Mouse (Mus musculus) monocyte, adult 5-6 weeks (primary cell): ENCODE data around the gene Sirt3. TPM values are rescaled to one million over a fixed set of nuclear protein-coding genes. Genes with fewer than 3 reads are reported as not detected.
A peak's percentile ranks its signal among the peaks of the same experiment; 100 is the strongest.
"Not testable (repeated sequence)": the region's sequence is repeated elsewhere in the genome, so short reads cannot be mapped to it uniquely, and the experiment has no call there.

Source experiments
- ATAC-seq: fragments of 153-309, 156-312 bp; replicated peaks from 2 replicates; pipeline ENCODE4 v1.8.0; 2017; ENCODE audit warnings: mild to moderate bottlenecking; ENCODE audit not compliant: low TSS enrichment, insufficient number of reproducible peaks, severe bottlenecking, poor library complexity, low FRiP score
- total RNA-seq: library from RNA; stranded (forward); fragments of 200-1000, 200-491, 200-594 nt; gene quantifications from 3 replicates; pipeline ENCODE4 v1.2.3, GENCODE M21; 2017

The Sirt3 gene
- total RNA-seq, 1 experiment from 2014 or later = 12.6 TPM

DNA sequence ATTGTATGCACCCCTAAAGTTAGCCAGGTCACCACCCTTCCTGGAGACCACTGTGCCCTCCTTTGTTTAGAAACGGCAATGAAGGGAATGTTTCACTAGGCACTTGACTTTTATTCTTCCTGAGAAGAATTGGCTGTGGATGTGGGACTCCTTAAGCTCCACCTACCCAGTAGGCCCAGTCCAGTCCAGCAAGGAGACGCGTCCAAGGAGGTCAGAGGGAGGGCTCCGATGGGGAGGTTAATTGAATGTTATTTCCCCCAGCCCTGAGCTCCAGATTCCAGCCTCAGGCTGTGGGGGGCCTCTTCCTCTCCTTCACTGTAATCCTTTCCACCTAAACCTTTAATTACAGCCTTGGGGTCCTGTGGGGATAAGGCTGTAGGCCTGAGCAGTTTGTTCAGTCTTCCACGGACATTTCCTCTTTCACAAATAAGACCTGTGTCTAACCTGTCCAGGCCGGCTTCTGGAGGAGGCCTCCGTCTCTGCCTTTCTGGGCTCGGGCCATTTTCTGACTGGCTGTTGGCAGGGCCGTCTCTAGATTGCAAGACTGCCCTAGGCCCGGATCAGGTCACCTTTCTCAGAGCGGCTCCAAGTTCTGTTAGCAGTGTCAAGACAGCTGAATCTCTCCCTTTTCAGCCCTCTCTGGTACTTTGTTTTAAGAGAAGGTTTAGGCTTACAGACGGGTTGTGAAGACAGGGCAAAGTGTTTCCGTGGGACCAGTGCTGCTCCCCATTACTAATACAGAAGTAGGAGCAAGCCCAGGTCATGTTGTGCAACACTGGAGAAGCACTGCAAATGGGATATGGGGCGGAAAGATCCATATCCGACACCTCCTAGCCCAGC lies 20.1 kb upstream of the Sirt3 start:
- no peak for ATAC-seq

DNA sequence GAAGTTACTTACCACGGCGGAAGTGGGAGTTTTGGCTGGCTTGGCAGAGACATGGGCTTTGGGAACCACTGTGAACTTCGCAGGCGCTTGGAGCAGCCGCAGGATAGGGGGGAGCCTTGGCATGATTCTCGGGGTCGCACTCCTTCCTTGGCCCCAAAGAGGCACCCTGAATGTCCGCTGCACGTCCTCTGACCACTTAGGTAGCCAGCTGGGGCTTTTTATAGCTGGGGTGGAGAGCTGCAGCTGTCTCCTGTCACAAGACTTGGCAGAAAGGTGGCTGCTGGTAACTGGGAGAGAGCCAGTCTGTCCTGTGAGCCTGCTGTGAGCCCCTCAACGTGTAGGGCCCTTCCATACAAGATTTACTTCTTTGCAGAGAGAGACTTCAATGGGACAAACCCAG lies 18.1 kb upstream of the Sirt3 start, which contains the start of gene Cox8b:
Gene Cox8b, minus strand, starts transcription at position 227 of the 400 bp plus-strand sequence.
- no peak for ATAC-seq

DNA sequence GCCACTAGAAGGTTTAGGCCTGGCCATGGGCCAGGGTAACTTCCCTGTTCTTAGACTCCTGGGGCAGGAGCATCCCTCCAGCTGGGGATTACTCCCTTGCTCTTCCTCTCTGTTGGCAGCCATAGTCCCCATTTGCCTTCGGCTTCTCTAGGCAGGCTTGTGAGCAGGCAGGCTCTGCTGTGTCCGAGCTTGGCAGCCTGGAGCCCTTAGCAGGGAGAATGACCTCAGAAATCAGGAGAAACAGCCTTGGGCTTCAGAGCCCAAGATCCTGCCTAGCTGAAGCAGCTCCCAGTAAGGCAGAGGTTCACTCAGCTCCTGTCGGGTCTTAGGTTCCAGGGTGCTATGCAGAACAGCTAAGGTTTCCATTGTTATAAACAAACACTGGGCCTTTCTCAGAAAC lies 17.0 kb upstream of the Sirt3 start:
- no peak for ATAC-seq

DNA sequence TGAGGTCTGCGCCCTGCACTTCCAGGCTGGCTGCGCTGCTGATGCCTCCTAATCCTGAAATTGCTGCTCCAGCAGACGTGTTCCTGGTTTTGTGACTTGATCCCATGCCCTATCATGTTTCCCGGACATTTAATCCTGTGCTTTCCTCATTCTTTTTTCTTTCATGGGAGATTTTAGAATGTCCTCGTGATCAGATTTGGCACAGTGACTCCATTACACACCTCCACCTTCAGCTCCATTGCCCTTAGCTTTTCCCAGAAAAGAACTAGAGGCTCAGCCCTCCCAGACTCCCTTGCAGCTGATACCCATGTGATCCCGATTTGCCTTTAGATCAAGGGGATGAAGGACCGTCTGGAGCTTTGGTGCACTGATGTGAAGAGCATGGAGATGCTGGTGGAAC lies 15.8 kb upstream of the Sirt3 start:
- no peak for ATAC-seq

DNA sequence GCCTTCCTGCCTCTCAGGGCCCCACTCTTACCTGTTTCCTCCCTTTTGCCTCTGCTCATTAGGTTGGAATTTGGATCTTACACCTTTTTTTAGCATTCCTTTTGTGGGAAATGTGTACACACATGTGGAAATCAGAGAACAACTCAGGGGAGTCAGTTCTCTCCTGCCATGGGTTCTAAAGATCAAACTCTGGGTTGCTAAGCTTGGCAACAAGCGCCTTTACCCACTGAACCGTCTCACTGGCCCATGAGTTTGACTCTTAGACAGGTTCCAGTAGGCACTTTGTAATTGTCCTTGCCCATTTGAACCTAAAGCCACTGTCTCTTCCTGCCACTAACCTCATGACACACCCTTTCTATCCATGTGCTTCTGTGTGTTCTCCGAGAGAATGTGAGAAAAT lies 12.5 kb upstream of the Sirt3 start:
- ATAC-seq = no peak

DNA sequence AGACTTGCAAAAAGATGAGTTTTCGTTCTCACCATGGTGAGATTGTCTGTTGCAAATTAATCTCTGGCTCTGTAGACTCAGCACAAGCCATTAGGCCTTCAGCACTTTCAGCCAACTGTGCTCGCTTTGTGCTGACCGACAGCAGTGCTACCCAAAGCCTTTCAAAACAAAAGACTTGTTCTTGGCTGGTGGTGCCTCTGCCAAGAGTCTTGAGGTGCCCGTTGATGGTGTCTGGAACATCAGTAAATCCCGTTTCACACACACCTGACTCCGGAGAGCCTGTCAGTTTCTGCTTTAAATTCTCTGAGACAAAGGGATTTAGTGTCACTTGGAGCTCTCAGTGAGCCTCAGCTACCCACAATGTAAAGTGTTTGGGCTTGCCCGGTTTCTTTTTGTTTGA lies 11.9 kb upstream of the Sirt3 start:
- no peak for ATAC-seq

DNA sequence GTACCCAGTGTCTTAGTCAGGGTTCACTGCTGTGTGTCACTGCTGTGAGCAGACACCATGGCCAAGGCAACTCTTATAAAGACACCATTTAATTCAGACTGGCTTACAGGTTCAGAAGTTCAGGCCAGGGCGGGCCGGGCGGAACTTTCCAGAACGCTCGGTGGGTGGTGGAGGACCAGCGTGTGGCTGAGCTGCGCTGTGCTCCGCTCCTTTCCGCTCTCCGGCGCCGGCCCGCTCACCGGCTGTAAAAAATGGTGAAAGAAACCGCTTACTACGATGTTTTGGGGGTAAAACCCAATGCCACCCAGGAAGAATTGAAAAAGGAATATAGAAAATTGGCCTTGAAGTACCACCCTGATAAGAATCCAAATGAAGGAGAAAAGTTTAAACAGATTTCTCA lies 8.5 kb upstream of the Sirt3 start:
- ATAC-seq = not testable (repeated sequence)

DNA sequence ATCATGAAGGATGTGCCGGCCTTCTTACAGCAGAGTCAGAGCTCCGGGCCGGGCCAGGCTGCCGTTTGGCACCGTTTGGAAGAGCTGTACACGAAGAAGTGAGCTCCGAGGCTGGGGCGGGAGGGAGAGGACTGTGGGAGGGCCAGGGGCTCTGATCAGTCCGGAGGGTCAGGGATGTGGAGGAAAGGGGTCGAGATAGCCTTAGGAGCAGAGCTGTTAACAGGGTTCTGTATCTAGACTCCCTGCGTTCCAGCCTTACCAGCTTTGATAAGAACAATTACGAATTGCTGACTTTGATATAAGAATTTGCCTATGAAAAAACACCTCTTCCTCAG lies 327 bp upstream of the Sirt3 start:
- no peak for ATAC-seq

DNA sequence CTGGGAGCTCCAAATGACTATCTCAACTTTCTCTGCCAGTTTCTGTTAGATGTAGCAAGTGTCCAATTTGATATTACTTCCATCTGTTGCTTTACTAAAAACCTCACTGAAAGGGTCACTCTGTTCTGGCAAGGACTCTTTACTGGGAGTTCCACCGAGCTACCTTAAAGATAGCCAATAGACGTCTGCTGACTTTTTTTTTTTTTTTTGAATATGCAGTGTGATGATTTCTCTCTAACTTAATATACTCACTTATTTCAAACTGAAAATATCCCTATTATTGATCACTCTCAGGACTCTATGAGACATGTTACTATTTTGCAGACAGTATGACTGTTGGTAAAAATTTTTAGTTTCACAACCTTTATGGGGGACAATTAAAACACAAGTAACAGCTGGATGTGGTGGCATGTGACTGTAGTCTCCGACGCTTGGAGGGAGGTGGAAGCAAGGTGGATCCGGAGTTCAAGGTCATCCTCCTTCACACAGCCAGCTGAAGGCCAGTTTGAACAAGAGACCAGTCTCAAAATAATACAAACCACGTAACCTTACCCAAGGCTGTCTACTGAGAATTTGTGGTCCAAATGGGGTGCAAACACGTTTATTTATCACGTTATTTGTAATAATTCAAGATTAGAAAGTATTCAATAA lies 1.1 kb downstream of the Sirt3 start:
- no peak for ATAC-seq

DNA sequence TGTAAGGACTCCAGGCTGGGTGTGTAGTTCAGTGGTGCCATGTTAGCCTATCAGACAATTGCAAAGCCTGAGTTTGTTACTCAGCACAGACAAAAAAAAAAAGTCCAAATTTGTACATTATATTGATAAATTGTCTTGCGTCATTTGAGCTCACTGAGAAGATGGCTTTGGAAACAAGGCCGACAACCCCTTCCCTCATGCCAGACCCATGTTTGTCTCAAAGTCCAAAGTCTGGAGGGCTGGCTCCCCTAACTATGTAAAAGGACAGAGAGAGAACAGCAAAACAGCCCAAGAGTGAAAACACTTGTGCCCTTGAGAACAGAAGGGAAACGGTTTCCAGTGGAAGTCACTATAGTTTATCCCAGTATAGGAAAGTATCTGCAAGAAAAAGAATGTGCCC lies 1.7 kb downstream of the Sirt3 start:
- no peak for ATAC-seq

DNA sequence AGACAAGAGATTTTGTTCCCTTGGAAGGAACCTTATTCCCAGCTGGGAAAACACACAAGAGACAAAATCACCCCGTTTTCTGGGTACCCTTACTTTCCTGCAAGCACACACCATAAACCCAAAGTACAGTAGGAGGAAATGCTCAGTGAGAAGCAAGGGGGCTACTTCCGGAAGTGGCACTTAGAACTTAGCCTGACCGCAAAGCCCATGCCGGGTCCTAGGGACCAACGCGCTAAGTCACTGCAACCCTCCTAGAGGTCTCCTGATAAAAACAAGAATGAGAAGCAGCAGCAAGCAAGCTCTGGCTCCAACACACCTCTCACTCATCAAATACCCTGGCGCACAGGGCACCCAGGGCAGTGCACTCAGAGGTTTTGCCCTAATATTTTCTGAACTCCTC lies 2.8 kb downstream of the Sirt3 start:
- ATAC-seq = no peak

DNA sequence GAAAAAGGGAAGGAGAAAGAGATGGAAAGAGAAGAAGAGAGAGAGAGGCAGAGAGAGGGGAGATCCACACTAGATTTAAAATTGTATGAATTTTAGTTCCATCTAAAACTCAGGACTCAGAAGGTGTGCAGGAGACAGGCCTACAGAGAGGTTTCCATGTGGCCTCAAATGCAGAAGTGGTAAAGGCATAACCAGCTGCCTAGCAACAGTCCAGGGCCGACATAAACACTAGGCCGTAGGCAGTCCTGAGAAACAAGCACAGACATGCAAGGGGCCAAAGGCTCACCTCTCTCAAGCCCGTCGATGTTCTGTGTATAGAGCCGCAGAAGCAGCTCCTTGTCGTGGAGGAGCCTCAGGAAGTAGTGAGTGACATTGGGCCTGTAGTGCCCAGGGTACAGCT lies 4.7 kb downstream of the Sirt3 start:
- peak; percentile 58; the same call in 1 of the 2 replicates for ATAC-seq

DNA sequence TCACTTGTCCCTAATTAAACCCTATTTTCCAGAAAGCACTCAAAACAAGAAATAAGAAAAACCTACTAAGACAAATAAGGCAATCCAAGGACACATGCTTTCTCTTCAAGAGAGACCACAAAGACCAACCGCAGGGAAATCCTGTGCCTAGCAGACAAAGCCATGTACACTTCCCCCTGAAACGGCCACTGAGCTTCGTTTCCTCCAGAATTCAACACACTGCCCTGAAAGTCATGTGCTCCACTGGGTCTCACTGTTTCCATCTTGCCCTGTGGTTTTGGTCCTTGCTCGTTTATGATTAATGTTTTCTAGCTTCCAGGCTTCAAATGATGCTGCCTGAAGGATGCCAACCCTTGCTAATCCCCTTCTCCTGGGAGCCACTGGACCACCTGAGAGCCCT lies 7.9 kb downstream of the Sirt3 start:
- ATAC-seq = no peak

DNA sequence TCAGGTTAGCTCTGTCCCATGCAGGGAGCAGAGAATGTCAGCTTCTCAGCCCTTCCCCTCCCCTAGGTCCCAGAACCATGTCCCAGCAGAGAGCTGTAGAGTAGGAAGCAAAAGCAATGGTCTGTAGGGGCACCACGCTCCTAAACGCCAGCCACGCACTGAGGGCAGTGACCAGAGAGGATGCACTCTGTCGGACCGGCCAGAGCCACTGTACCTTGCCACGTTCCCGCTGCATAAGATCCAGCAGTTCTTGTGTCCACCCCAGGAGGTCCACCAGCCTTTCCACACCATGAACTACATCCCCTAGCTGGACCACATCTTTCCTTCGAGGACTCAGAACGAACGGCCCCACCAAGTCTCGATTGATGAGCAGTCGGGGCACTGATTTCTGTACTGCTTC lies 17.3 kb downstream of the Sirt3 start:
- ATAC-seq = no peak

DNA sequence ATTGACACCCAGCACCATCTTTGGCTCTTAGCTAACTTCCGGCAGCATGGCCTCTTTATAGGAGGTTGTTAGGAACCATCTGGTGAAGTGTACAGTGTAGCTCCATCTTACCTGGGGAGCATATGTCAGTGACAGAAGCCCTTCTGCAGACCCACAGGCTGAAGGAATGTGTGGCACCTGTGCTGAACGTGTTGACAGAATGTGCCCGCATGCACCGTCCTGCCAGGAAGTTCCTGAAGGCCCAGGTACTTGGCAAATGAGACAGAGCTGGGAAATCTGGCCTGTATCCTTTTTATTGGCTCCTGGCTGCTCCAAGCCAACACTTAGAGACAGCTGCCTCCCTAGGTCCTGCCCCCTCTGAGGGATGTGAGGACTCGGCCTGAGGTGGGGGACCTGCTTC lies 21.4 kb downstream of the Sirt3 start:
- no peak for ATAC-seq

DNA sequence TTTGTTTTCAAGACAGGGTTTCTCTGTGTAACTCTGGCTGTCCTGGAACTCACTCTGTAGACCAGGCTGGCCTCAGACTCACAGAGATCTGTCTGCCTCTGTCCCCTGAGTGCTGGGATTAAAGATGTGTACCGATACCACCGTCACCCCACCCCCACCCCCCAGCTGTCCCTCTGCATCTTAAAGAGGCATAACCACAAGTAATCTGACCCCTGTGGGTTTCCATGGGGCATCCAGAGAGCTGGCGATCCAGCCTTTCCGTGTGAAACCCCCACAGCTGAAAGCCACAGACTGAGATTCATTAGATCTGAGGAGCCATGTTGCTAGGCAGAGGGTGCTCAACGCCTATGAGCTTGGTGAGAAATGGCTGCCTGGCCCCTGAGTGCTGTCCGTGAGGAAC lies 22.1 kb downstream of the Sirt3 start:
- ATAC-seq = no peak

DNA sequence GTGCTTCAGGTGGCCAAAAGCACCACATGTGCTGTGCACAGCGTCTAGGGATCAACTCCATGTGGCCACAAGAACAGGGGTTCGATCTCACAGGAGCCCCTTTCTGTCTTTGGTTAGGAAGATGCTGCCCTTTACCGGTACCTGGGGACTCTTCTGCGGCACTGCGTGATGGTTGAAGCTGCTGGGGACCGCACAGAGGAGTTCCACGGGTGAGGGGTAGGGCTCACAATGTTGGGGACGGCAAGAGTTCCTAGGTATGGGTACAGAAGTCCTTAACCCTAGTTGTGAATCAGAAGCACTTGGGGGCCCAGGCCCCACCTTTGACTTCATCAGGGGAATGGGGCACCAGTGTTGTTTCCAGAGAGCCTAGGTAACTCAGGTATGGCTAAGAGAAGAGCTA lies 23.4 kb downstream of the Sirt3 start:
- no peak for ATAC-seq

DNA sequence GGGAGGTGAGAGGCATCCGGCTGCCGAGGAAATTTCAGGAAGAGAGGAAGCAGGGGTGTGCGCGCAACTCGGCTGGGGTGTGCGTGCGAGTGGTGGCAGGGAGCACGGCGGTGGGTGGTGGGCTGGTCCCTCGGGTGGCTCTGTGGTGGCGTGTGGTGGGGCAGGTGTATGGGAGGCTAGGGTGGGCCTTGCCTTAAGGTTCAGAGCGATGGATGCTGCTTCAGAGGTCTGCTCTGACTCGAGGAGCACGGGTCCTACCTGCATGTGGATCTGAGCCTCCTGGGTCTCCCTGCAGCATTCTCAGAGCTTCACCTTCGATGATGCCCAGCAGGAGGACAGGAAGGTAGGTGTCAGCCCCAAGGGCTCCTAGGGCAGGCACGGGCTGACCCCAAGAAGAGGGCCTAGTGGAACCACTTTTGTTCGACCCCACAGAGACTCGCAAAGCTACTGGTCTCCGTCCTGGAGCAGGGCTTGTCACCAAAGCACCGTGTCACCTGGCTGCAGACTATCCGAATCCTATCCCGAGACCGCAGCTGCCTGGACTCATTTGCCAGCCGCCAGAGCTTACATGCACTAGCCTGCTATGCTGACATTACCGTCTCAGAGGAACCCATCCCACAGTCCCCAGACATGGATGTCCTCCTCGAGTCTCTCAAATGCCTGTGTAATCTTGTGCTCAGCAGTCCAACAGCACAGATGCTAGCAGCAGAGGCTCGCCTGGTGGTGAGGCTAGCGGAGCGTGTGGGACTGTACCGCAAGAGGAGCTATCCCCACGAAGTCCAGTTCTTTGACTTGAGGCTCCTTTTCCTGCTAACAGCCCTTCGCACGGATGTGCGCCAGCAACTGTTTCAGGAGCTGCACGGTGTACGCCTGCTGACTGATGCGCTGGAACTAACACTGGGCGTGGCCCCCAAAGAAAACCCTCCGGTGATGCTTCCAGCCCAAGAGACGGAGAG lies 24.3 kb downstream of the Sirt3 start, which contains the start of gene Bet1l:
Gene Bet1l, minus strand, starts transcription at position 28 of the 956 bp plus-strand sequence.
- no peak for ATAC-seq

DNA sequence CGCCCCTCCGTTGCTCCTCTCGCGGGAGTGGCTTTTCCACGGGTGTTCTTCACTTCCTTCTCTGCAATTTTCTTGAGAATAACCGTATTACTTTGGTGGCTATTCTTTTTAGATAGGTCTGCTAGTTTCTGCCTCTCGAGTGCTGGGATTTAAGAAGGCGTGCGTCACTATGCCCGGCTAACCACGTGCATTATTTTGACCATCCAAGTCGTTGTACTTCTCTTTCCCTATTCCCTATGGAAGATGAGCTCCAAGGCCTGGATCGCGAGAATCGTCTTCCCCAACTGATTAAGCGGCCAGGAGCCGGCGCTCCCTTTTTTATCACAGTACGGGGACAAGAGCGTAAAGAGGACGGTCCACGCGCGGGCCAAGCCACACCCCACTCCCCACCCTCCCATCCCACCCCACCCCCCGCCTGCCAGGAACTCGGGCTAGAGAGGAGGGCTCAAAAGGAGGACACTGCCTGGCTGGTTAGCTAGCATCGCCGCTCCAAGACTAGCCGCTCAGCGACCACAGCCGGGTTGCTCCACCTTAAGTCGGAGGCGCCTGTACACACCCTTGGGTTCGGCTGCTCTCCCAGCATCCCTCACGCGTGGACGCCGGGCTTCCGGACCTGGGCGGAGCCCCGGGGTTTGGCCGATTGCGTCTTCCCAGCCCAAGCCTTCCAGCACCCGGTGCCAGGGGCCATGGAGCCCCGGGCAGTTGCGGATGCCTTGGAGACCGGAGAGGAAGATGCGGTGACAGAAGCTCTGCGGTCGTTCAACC lies 25.1 kb downstream of the Sirt3 start, which contains the start of gene Ric8a:
Gene Ric8a, plus strand, starts transcription at position 173 of the 765 bp plus-strand sequence.
- ATAC-seq = peak; percentile 78
